Mouse (Mus musculus) neural tube, embryonic 11.5 days (tissue): ENCODE measurements around the gene Tcl1. TPM values are rescaled to one million over a fixed set of nuclear protein-coding genes. Genes with fewer than 3 reads are reported as not detected.

ENCODE experiments used
- polyA plus RNA-seq: library from polyadenylated mRNA; unstranded; fragments of >200 nt; fragmentation: Nextera tagmentation; extraction: Ambion mirVana; gene quantifications from 2 replicates; pipeline ENCODE4 v1.2.1, GENCODE M21; 2014

Tcl1 gene
- polyA plus RNA-seq, 1 experiment from 2014 or later, result not detected

Other genes with a start within 250 kb of the Tcl1 start
- 0.05 and 0.18 TPM in 2 replicates for gene Syne3, start 213.0 kb downstream of the Tcl1 start, polyA plus RNA-seq
- gene Glrx5, start 190.1 kb downstream of the Tcl1 start, polyA plus RNA-seq, result 192 and 194 TPM in 2 replicates
- gene Tcl1b2, start 76.8 kb downstream of the Tcl1 start, polyA plus RNA-seq, result not detected in 2 replicates
- not detected in 2 replicates for gene Tcl1b1, start 63.1 kb downstream of the Tcl1 start, polyA plus RNA-seq
- gene Tcl1b5, start 46.4 kb downstream of the Tcl1 start, polyA plus RNA-seq, result not detected in 2 replicates
- gene Tcl1b3, start 31.8 kb downstream of the Tcl1 start, polyA plus RNA-seq, result not detected in 2 replicates
- not detected in 2 replicates for gene Tcl1b4, start 20.8 kb downstream of the Tcl1 start, polyA plus RNA-seq
- 0.51 and 0.77 TPM in 2 replicates for gene Tunar, start 111.1 kb upstream of the Tcl1 start, polyA plus RNA-seq
- 6.4 and 7.3 TPM in 2 replicates for gene D430019H16Rik, start 231.1 kb upstream of the Tcl1 start, polyA plus RNA-seq